Mouse (Mus musculus) lung, embryonic 14.5 days (tissue): Measurements from ENCODE around the gene Myh6. TPM values are rescaled to one million over a fixed set of nuclear protein-coding genes. Genes with fewer than 3 reads are reported as not detected.

Source experiments
- ATAC-seq: fragments of 200-750 bp; cut with Nextera tagmentation; 2 replicates; pipeline ENCODE4 v1.8.0; 2017; ENCODE audit warnings: mild to moderate bottlenecking, moderate TSS enrichment, moderate library complexity; ENCODE audit not compliant: insufficient read depth
- DNase-seq: peaks from one replicate; pipeline ENCODE4 v3.0.0-alpha.2; 2015
- H3K27ac ChIP-seq: fragments of 300-500 bp; sonication (generic); 2 replicates; pipeline ENCODE4 v1.5.1; 2014; ENCODE audit warnings: low read depth, mild to moderate bottlenecking, moderate library complexity
- H3K27me3 ChIP-seq: fragments of 300-500 bp; sonication (generic); 2 replicates; pipeline ENCODE4 v1.6.1; 2014; ENCODE audit warnings: low read length, control low read depth; ENCODE audit not compliant: insufficient read depth
- H3K36me3 ChIP-seq: fragments of 300-500 bp; sonication (generic); 2 replicates; pipeline ENCODE4 v1.6.1; 2014; ENCODE audit warnings: control low read depth; ENCODE audit not compliant: insufficient read depth
- H3K4me1 ChIP-seq: fragments of 300-500 bp; sonication (generic); 2 replicates; pipeline ENCODE4 v1.6.1; 2014; ENCODE audit warnings: antibody characterized with exemption, control low read depth; ENCODE audit not compliant: insufficient read depth
- H3K4me2 ChIP-seq: fragments of 300-500 bp; sonication (generic); 2 replicates; pipeline ENCODE4 v1.6.1; 2014; ENCODE audit warnings: mild to moderate bottlenecking
- H3K4me3 ChIP-seq: fragments of 300-500 bp; sonication (generic); 2 replicates; pipeline ENCODE4 v1.5.1; 2014; ENCODE audit warnings: low read depth, low read length
- H3K9ac ChIP-seq: fragments of 300-500 bp; sonication (generic); 2 replicates; pipeline ENCODE4 v1.6.1; 2014
- H3K9me3 ChIP-seq: fragments of 300-500 bp; sonication (generic); 2 replicates; pipeline ENCODE4 v1.6.1; 2016; ENCODE audit warnings: low read depth, low read length, control low read depth
- CTCF ChIP-seq: IDR thresholded peaks from 2 replicates; pipeline ENCODE4 v1.5.1; 2016; ENCODE audit warnings: antibody characterized with exemption, low read depth
- WGBS: fragments of 180-500 bp; shearing (Covaris S2); extraction: QIAGEN DNeasy Blood & Tissue Kit; methylation state at CpG from one replicate; pipeline ENCODE4 v1.1.7; 2014; 5-methylcytosine and 5-hydroxymethylcytosine counted together
- polyA plus RNA-seq: library from polyadenylated mRNA; unstranded; fragments of >200 nt; fragmentation: Nextera tagmentation; extraction: Ambion mirVana; gene quantifications from 2 replicates; pipeline ENCODE4 v1.2.1, GENCODE M21; 2014

Myh6 gene
- polyA plus RNA-seq, 1 experiment from 2014 or later: 4.6 TPM

DNA sequence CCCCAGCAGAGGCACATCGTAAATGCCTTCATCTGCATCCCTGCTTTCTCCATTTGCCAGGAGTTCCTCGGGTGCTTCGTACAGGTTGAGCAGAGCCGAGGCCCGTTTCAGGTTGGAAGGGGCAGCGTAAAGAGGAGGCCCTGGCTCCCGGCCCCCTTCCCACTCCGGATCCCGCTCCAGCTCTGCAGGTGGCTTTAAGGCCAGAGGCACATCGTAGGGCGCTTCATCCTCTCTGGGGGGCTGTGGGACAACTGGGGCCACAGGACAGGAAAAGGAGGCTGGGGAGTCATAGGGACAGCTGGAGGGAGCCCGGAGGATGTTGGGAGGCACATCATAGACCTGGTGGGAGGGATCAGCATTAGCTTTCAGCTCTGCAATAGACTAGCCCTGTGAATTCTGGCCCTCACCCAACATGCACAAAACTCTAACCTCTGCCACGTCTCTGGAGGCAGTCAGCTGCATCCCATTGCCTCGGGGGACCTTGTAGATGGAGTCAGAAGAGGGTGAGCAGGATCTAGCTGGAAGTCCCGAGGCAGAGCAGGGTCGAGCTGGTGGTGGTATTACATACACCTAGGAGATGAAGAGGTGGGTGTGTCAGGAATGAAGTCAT is 46.5 kb downstream of the Myh6 start:
- no peak for ATAC-seq
- Histone ChIP-seq H3K27ac (no peak overlapping the region), H3K27me3 (no peaks in the 10 kb centered on the region), H3K4me2 (no peak overlapping the region), H3K4me1 (no peaks in the 10 kb centered on the region), H3K36me3 (peaks cover 50% of the 10 kb centered on the region), H3K9ac (no peak overlapping the region), H3K4me3 (no peak overlapping the region), H3K9me3 (no peaks in the 10 kb centered on the region)
- TF ChIP-seq CTCF: no peak
- DNase-seq: no peak
- 89% methylated on average over 16 of the region's 16 CpGs for WGBS

DNA sequence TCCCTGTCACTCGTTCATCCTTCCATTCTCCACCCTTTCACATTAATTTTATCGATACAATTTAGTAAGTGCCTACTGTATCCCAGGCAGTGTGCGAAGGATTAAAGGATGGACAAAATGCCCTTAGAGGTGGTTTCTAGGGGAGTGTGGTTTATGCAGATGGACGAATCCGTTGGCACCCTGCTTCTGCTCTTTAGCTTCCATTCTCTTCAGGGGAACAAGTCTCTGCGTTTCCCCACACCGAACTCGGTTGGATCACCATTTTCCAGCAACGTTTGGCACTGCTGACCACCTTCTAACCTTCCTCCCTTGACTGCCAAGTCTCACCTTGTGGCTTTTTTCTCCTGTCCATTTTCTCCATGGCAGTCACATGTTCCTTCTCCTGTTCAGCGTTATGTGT is 53.4 kb downstream of the Myh6 start:
- Histone ChIP-seq H3K27ac (peak overlapping the region; percentile 82; the same call in 1 of the 2 replicates), H3K9me3 (no peaks in the 10 kb centered on the region), H3K4me2 (peak overlapping the region; percentile 99), H3K36me3 (peaks cover 33% of the 10 kb centered on the region), H3K9ac (peak overlapping the region; percentile 93), H3K4me1 (no peaks in the 10 kb centered on the region), H3K4me3 (peak overlapping the region; percentile 88), H3K27me3 (no peaks in the 10 kb centered on the region; the same call in 1 of the 2 replicates)
- ATAC-seq (peak; percentile 12; the same call in 1 of the 2 replicates), DNase-seq (peak; percentile 24)
- TF ChIP-seq CTCF: no peak
- WGBS: 14% methylated on average over 10 of the region's 10 CpGs

- TF ChIP-seq CTCF: no peak; the same call in 1 of the 2 replicates
- no peaks in the 10 kb centered on the region; the same call in 1 of the 2 replicates for H3K27me3 ChIP-seq
- ATAC-seq (peak; percentile 93), DNase-seq (peak; percentile 91)
- no peaks in the 10 kb centered on the region for H3K4me1 ChIP-seq
- H3K36me3 ChIP-seq: peaks cover 34% of the 10 kb centered on the region
- peak within 1 kb of the TSS; percentile 82 for H3K27ac ChIP-seq
- WGBS: under 1% methylated on average over 22 of the region's 28 CpGs
- no peaks in the 10 kb centered on the region for H3K9me3 ChIP-seq
- H3K4me2 ChIP-seq: peak within 1 kb of the TSS; percentile 99
- peak within 1 kb of the TSS; percentile 93 for H3K9ac ChIP-seq
- H3K4me3 ChIP-seq: peak within 1 kb of the TSS; percentile 88
Measured at GRCm38 (mm10) chr14:54912886-54913285, 53.8 kb downstream of the Myh6 start, which contains the start of gene Slc22a17. Gene Slc22a17, minus strand, starts transcription at chr14:54913132.

GRCm38 (mm10) chr14:54912109-54912850 is 54.4 kb downstream of the Myh6 start:
- TF ChIP-seq CTCF: no peak
- H3K27me3 ChIP-seq: no peaks in the 10 kb centered on the region; the same call in 1 of the 2 replicates
- H3K27ac ChIP-seq: peak overlapping the region; percentile 82
- ATAC-seq: peak; percentile 59
- H3K4me1 ChIP-seq: no peaks in the 10 kb centered on the region
- peak; percentile 43 for DNase-seq
- WGBS: under 1% methylated on average over 58 of the region's 69 CpGs
- H3K4me2 ChIP-seq: peak overlapping the region; percentile 99
- peak overlapping the region; percentile 88 for H3K4me3 ChIP-seq
- H3K9ac ChIP-seq: peak overlapping the region; percentile 93
- H3K9me3 ChIP-seq: no peaks in the 10 kb centered on the region
- H3K36me3 ChIP-seq: peaks cover 37% of the 10 kb centered on the region

GRCm38 (mm10) chr14:54908682-54909081 is 58.0 kb downstream of the Myh6 start:
- Histone ChIP-seq H3K4me2 (no peak overlapping the region), H3K4me1 (no peaks in the 10 kb centered on the region), H3K4me3 (no peak overlapping the region), H3K36me3 (peaks cover 35% of the 10 kb centered on the region), H3K27ac (no peak overlapping the region), H3K9me3 (no peaks in the 10 kb centered on the region), H3K9ac (no peak overlapping the region), H3K27me3 (no peaks in the 10 kb centered on the region; the same call in 1 of the 2 replicates)
- TF ChIP-seq CTCF: no peak
- ATAC-seq (no peak), DNase-seq (no peak)
- 79% methylated on average over 7 of the region's 7 CpGs for WGBS

- H3K4me2 ChIP-seq: no peak overlapping the region
- no peaks in the 10 kb centered on the region for H3K27me3 ChIP-seq
- H3K27ac ChIP-seq: no peak overlapping the region
- DNase-seq (no peak), ATAC-seq (no peak)
- WGBS: 91% methylated on average over 4 of the region's 4 CpGs
- H3K4me3 ChIP-seq: no peak overlapping the region
- H3K36me3 ChIP-seq: peaks cover 31% of the 10 kb centered on the region
- no peaks in the 10 kb centered on the region for H3K4me1 ChIP-seq
- H3K9me3 ChIP-seq: no peaks in the 10 kb centered on the region
- H3K9ac ChIP-seq: no peak overlapping the region
- TF ChIP-seq CTCF: no peak
Measured at GRCm38 (mm10) chr14:54903641-54904040, 63.1 kb downstream of the Myh6 start.

- DNase-seq (peak; percentile 96), ATAC-seq (peak; percentile 76)
- no peaks in the 10 kb centered on the region for H3K27me3 ChIP-seq
- no peak overlapping the region for H3K4me3 ChIP-seq
- H3K27ac ChIP-seq: 0 out of 2 replicates have a peak overlapping the region, but pooled peaks have one; percentile 14
- H3K9me3 ChIP-seq: no peaks in the 10 kb centered on the region
- H3K4me2 ChIP-seq: no peak overlapping the region
- WGBS: 0% methylated on average over 3 of the region's 3 CpGs
- TF ChIP-seq CTCF: peak; percentile 86
- no peak overlapping the region for H3K9ac ChIP-seq
- H3K36me3 ChIP-seq: peaks cover 39% of the 10 kb centered on the region
- no peaks in the 10 kb centered on the region; the same call in 1 of the 2 replicates for H3K4me1 ChIP-seq
Measured at GRCm38 (mm10) chr14:54900383-54900782, 66.3 kb downstream of the Myh6 start.
